Mouse (Mus musculus): ENCODE data around the gene Acsl5.

DNA sequence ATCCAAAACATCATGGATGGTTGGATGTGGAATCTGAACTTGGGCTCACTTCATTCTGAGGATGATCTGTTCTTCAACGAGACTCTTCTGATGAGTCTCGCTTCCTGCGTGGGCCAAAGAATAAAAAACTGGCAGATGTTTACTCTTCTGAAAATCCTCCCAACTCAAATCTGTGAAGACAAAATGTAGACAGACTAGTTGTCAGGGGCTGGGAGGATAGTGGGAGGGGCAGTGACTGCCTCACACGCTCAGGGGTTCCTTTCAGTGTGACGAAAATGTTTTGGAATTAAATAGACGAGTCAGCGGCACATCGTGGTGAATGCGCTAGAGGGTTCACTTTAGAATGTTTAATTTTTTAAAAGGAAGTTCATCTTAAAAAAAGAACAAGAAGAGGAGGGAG, 4.4 kb downstream of the Acsl5 start:
- TF ChIP-seq POLR2A (IDR thresholded peaks at IDR 0.05; ENCODE audit: borderline replicate concordance, extremely low read depth, low read depth, low read length) (no peak), CTCF (IDR thresholded peaks at IDR 0.05; ENCODE audit: insufficient read depth, low read length) (no peak)
